Mouse (Mus musculus): Measurements from ENCODE around the gene Tmem190. TPM values are rescaled to one million over a fixed set of nuclear protein-coding genes. Genes with fewer than 3 reads are reported as not detected.
A peak's percentile ranks its signal among the peaks of the same experiment; 100 is the strongest.

Tmem190 gene
- total and polyA plus RNA-seq, 2 experiments from 2014 or later, result not detected

DNA sequence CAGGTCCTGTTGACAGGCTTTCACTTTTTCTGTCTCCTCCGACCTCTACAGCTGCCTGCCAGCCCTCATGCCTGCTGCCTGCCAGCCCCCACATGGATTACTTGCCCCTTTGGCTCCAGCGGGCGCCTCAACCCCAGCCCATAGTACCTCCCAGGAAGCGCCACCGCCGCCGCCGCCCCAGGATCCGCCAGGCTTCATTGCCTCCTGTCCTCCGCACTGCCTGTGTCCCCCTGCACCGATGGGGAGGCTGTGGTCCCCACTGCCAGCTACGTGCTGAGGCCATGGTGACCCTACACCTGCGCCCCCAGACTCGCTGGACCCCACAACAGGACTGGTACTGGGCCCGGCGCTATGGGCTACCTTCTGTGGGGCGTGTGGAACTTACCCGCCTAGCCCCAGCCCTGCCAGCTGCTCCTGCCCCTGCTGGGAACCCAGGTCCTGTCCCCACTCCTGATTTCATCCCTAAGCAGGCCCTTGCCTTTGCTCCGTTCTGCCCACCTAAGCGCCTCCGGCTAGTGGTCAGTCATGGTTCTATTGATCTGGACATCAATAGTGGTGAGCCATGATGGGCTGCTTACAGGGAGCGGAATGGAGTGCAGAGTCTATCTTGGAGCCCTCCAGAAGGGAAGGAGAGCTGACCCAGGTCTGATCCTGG is 36.3 kb upstream of the Tmem190 start:
- no peak for DNase-seq (ENCODE audit: low spot score)
- Histone ChIP-seq H3K9ac (replicated peaks; ENCODE audit: low read depth, low read length) (no peak overlapping the region), H3K27me3 (ENCODE audit: control insufficient read depth, insufficient read depth, low read length) (no peaks in the 10 kb centered on the region), H3K36me3 (replicated peaks; ENCODE audit: control insufficient read depth, insufficient read depth, low read length) (peaks cover 36% of the 10 kb centered on the region), H3K9me3 (replicated peaks; ENCODE audit: control insufficient read depth, low read length) (no peaks in the 10 kb centered on the region), H3K4me2 (ENCODE audit: low read depth, low read length) (no peak overlapping the region), H3K4me1 (ENCODE audit: control insufficient read depth, insufficient read depth) (peaks cover 7% of the 10 kb centered on the region; the same call in 1 of the 2 replicates), H3K4me3 (ENCODE audit: low read depth, low read length) (no peak overlapping the region), H3K27ac (ENCODE audit: low read depth) (no peak overlapping the region)
- WGBS, result 89% methylated on average over 21 of the region's 22 CpGs
- no peak for TF ChIP-seq CTCF (IDR thresholded peaks at IDR 0.05; ENCODE audit: low read depth)
- no peak for TF ChIP-seq EP300 (IDR thresholded peaks at IDR 0.05; ENCODE audit: low read depth)
- no peak for ATAC-seq (ENCODE audit: insufficient read depth, low read depth)

DNA sequence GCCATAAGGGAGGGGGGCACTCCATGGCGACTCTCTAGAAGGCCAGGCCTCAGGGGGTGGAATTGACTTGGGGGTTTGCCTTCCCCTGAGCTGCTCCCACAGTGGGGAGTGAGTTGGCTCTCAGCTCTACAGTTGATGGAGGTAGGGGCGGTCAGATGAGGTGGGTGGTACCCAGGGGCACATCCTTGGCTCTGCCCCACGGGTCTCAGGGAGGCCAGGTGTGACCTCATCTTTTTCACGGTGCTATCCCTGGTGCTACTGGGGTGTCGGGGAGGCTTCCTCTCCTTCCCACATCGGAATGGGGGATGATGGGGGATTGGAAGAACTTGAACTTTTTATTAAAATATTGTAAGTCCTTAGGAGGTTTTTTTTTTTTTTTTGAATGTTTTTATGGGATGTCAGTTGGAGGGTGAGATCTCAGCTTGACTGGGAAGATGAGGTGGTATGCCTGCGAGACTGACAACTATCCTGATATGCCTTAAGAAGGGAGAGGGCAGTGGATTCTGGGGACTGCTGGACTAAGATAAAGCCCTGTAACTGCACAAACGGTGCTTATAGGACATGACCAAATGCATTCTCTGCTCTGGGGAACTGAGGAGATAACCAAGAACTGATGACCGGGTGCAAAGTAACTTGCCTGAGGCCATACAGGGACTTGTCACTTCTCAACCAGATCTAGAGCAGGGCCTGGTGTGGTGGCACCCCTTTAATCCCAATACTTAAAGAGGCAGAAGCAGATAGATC is 35.4 kb upstream of the Tmem190 start:
- H3K4me3 ChIP-seq (ENCODE audit: low read depth, low read length), result no peak overlapping the region
- no peak overlapping the region for H3K9ac ChIP-seq (replicated peaks; ENCODE audit: low read depth, low read length)
- no peak for DNase-seq (ENCODE audit: low spot score)
- 62% methylated on average over 9 of the region's 9 CpGs for WGBS
- H3K4me1 ChIP-seq (ENCODE audit: control insufficient read depth, insufficient read depth), result peaks cover 12% of the 10 kb centered on the region
- TF ChIP-seq EP300 (IDR thresholded peaks at IDR 0.05; ENCODE audit: low read depth) (no peak), CTCF (IDR thresholded peaks at IDR 0.05; ENCODE audit: low read depth) (no peak)
- H3K4me2 ChIP-seq (ENCODE audit: low read depth, low read length), result no peak overlapping the region
- H3K36me3 ChIP-seq (replicated peaks; ENCODE audit: control insufficient read depth, insufficient read depth, low read length), result peaks cover 36% of the 10 kb centered on the region
- H3K27ac ChIP-seq (ENCODE audit: low read depth), result no peak overlapping the region
- ATAC-seq (ENCODE audit: insufficient read depth, low read depth), result no peak
- H3K27me3 ChIP-seq (ENCODE audit: control insufficient read depth, insufficient read depth, low read length), result no peaks in the 10 kb centered on the region
- H3K9me3 ChIP-seq (replicated peaks; ENCODE audit: control insufficient read depth, low read length), result no peaks in the 10 kb centered on the region

GRCm38 (mm10) chr7:4748321-4748720 is 34.4 kb upstream of the Tmem190 start:
- no peak overlapping the region for H3K27ac ChIP-seq (ENCODE audit: low read depth)
- TF ChIP-seq EP300 (IDR thresholded peaks at IDR 0.05; ENCODE audit: low read depth) (no peak), CTCF (IDR thresholded peaks at IDR 0.05; ENCODE audit: low read depth) (no peak)
- H3K4me3 ChIP-seq (ENCODE audit: low read depth, low read length), result no peak overlapping the region
- H3K4me2 ChIP-seq (ENCODE audit: low read depth, low read length), result no peak overlapping the region
- H3K9ac ChIP-seq (replicated peaks; ENCODE audit: low read depth, low read length), result no peak overlapping the region
- peaks cover 28% of the 10 kb centered on the region for H3K36me3 ChIP-seq (replicated peaks; ENCODE audit: control insufficient read depth, insufficient read depth, low read length)
- ATAC-seq (ENCODE audit: insufficient read depth, low read depth), result no peak
- 72% methylated on average over 4 of the region's 4 CpGs for WGBS
- no peaks in the 10 kb centered on the region for H3K9me3 ChIP-seq (replicated peaks; ENCODE audit: control insufficient read depth, low read length)
- peaks cover 14% of the 10 kb centered on the region for H3K4me1 ChIP-seq (ENCODE audit: control insufficient read depth, insufficient read depth)
- DNase-seq (ENCODE audit: low spot score), result no peak
- no peaks in the 10 kb centered on the region for H3K27me3 ChIP-seq (ENCODE audit: control insufficient read depth, insufficient read depth, low read length)

GRCm38 (mm10) chr7:4749169-4749568 is 33.6 kb upstream of the Tmem190 start:
- H3K9ac ChIP-seq (replicated peaks; ENCODE audit: low read depth, low read length), result no peak overlapping the region
- no peaks in the 10 kb centered on the region for H3K9me3 ChIP-seq (replicated peaks; ENCODE audit: control insufficient read depth, low read length)
- DNase-seq (ENCODE audit: low spot score), result no peak

DNA sequence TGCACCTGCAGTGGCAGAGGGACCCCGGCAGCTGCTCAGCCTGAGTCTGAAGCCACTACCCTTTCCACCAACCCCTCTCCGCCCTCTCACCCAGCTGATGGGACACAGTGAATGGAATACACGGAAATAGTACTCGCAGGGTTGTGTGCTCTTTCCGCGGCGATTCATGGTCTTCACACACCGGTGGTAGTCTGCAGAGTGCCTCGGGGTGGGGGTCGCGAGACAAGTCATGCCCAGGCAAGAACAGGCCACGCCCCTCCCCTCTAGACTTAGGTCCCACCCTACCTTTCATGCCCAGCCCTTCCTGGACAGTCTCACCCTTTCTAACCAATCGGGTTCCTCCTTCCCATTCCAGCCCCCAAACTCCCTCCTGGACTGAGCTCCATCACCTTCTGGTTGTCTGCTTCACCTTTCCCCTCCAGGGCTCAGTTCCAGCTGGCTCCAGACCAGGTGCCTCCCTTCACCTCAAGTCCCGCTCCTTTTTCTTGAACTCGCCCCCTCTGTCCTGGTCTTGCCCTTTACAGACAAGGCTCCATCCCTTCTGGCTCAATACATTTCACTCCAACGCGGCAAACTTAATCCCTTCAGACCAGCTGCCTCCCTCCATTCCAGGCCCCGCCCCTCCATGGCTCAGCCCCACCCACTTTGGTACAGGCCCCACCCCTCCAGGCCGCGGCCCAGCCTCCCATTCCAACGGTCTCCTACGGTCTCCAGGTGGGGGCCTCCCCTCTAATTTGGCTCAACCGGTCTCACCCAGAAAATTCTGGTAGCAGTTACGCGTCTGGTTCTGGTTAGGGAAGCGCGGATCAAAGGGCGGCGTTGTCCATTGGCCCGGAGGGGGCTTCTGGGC is 30.5 kb upstream of the Tmem190 start:
- Histone ChIP-seq H3K9me3 (replicated peaks; ENCODE audit: control insufficient read depth, low read length) (no peaks in the 10 kb centered on the region), H3K4me1 (ENCODE audit: control insufficient read depth, insufficient read depth) (peaks cover 13% of the 10 kb centered on the region), H3K4me2 (ENCODE audit: low read depth, low read length) (peak overlapping the region; percentile 58), H3K27ac (ENCODE audit: low read depth) (no peak overlapping the region), H3K4me3 (ENCODE audit: low read depth, low read length) (peak overlapping the region; percentile 40), H3K27me3 (ENCODE audit: control insufficient read depth, insufficient read depth, low read length) (no peaks in the 10 kb centered on the region), H3K9ac (replicated peaks; ENCODE audit: low read depth, low read length) (peak overlapping the region; percentile 25; the same call in 1 of the 2 replicates), H3K36me3 (replicated peaks; ENCODE audit: control insufficient read depth, insufficient read depth, low read length) (0 out of 2 replicates have a peak, but pooled peaks cover 1% of the 10 kb centered on the region)
- TF ChIP-seq EP300 (IDR thresholded peaks at IDR 0.05; ENCODE audit: low read depth) (no peak), CTCF (IDR thresholded peaks at IDR 0.05; ENCODE audit: low read depth) (no peak)
- WGBS, result 2% methylated on average over 30 of the region's 30 CpGs
- peak; percentile 21 for DNase-seq (ENCODE audit: low spot score)
- ATAC-seq (ENCODE audit: insufficient read depth, low read depth), result peak; percentile 75

More at GRCm38 (mm10) chr7:4749169-4749568, 33.6 kb upstream of the Tmem190 start:
- ATAC-seq (ENCODE audit: insufficient read depth, low read depth), result no peak
- 58% methylated on average over 2 of the region's 2 CpGs for WGBS
- H3K4me1 ChIP-seq (ENCODE audit: control insufficient read depth, insufficient read depth), result peaks cover 13% of the 10 kb centered on the region
- H3K36me3 ChIP-seq (replicated peaks; ENCODE audit: control insufficient read depth, insufficient read depth, low read length), result peaks cover 20% of the 10 kb centered on the region
- H3K27ac ChIP-seq (ENCODE audit: low read depth), result no peak overlapping the region
- H3K27me3 ChIP-seq (ENCODE audit: control insufficient read depth, insufficient read depth, low read length), result no peaks in the 10 kb centered on the region
- H3K4me2 ChIP-seq (ENCODE audit: low read depth, low read length), result no peak overlapping the region
- no peak overlapping the region for H3K4me3 ChIP-seq (ENCODE audit: low read depth, low read length)
- TF ChIP-seq EP300 (IDR thresholded peaks at IDR 0.05; ENCODE audit: low read depth), result no peak
- no peak for TF ChIP-seq CTCF (IDR thresholded peaks at IDR 0.05; ENCODE audit: low read depth)
